Mouse (Mus musculus): ENCODE measurements at regions not wholly inside any gene's neighbourhood (a gene's known extent, or its start where the extent isn't known, plus 50 kb on each side); places are given as distances from the start of the nearest gene placed in this dataset.
A peak's percentile ranks its signal among the peaks of the same experiment; 100 is the strongest.

DNA sequence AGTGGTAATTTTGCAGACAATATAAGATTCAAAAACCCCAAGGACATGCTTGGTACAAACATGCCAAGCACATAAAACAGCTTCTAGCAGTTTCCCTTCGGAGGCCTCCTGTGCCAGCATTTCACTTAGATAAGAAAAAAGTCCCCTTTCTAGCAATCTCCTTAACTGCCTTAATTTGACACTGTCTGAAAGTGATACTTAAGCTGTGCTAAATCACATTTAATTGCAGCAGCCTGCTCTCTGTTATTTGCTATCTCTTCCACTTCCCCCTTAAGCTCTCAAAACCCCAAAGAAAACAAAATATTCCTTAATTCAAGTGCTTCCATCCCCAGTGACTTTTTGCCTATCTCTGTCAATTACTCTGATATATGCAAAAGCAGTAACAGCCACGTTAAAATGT is 86.9 kb upstream of the Prokr2 start:
- no peak for DNase-seq

DNA sequence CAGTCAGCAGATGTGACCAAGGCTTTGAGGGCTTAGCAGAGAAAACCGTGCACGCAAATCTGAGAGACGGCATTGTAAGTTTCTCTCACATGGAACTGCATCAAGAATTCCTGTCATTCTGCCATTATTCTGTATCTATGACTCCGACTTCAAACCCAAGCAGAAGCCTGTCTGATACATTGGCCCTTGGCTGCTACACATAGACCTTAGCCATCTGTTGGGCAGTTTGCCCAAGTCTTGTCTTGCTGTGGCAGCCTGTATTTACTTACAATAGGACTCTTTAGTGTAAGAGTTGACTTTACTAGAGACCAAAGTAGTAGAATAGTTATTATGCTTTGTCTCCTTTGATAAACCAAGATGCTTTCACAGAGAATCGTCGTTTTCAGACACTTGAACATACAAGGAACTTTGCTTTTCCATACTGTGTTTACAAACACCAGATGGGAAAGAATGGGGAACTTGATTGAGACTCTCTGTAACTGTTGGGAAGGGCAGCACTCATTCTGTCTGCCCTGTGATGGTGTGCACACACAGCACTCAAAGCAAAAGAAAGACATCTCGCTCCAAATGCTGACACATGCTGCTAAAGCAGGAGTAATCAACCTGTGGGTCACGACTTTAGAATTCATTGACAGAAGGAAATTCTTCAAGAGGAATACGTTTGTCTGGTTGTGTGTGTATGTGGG is 83.9 kb upstream of the Prokr2 start:
- peak; percentile 54 to 70 for DNase-seq

DNA sequence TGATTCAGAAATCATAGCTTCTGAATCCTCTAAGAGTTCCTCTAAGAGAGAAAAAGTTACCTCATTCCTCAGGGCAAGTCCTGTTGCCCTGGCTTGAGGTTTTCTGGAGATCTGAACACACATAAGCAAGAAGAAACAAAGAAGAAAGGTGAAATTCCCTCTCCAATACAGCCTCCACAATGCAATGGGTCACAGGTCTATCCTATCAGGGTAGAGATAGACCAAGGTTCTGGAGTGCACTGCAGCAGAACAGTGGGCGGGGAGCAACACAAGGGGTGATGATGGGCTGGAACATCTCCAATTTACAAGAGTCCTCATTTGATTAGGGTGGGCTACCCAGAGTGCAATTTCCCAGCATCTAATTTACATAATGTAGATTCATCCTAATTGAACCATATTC is 69.8 kb upstream of the Prokr2 start:
- no peak for DNase-seq

DNA sequence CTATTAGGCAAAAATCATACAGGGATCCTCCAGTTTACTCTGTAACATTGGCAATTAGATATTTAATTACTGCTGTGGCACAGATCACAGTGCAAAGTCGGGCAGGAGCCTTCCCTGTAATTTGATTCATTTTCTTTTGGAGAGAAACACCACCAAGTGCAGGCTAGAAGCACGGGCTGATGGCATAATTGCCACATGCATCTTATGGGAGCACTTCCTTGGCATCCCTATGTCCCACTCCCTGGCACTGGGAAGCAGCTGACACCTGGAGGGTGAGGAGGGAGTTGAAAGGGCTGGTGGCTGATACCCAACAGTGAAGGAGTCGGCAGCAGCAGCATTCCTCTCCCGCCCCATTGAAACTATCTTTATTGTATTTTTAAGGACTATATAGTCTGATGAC is 64.1 kb upstream of the Prokr2 start:
- DNase-seq: no peak

DNA sequence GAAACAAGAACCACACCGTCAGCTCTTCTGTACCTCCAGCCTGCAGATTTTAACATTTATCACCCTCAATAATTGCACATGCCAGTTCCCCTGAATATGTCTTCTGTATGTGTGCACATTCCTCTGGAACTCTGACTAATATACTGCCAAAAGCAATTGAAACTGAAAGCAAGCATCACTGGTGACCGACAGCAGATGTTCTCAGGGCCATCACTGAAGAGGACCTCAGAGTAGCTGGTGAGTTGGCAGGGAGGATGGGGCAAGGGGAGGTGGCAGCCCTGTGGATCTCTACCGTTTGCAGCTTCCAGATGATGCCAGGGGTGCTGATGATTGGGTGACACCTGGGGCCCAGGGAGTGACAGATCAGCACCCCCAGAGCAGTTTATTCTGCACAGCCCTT is 62.6 kb upstream of the Prokr2 start:
- no peak for DNase-seq

DNA sequence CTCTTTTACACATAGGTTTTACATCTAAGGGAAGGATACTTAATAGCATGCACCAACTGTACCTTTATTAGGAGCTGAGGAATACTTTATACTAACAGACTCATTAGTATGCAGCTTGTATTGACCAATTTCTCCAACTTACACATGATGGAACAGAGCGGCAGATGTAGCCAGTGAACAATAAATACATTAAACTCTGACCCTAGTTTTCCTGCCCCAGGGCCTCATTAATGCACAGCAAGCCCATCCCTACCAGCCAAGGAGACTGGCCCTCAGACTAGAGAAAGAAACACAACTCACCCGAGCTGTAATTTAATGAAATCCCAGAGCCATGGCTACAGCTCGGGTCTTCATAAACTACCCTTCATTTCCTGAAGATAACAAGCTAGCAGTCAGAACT is 60.8 kb upstream of the Prokr2 start:
- DNase-seq: no peak

DNA sequence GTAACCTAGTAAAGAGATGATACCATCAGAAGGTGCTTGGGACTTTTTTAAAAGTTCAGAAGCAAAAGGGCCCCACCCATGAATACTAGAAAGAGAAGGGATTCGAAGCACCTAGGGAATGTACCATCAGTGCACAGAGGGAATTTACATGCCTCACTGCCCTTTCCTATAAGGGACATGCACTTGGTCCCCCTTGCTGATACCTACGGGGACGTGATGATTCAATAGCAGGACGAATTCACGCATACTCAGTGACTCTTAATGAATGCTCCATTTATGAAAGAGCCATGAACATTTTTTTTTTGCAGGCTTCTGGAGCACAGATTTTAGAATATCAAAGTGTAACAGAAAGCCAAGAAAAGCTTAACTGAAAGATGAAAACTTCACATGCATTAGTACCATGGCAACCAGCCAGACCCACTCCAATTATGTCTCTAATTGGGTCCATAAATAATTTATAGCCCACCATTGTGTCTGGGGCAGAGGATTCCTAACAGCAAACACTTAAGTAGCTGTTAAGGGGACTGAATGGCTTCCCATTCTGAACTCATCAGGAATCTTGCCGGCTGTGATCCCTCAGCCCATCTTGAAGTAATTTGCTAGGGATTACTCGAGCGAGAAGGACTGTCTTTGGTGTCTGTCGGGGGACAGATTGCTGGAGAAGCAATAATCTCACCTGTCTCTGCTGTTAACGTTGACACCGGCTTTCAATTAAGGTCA is 59.4 kb upstream of the Prokr2 start:
- no peak for DNase-seq

Data from cerebellum, postnatal 10 days (tissue).